In the genomic region with DNA sequence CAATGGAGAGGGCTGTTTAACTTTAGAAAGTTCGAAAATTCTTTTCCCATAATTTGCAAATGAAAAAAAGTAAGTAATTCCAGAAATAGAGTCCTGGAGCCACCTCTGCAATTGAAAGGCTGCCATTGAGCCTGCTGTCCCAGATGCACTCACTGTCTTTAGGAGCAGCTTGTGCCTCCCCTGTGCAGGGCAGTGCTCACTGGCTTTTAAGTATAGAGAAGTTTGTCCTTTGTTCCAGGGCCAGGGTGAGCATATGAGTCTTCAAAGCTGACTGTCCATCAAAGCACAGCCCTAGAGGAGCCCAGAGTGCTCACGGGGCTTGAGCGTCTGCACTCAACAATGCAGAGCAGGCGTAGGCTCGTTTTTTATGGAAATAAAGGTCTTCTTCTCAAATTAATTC, we compare ENCODE assay signal across 16 mouse cellular contexts. TPM values are rescaled to one million over a fixed set of nuclear protein-coding genes. Genes with fewer than 3 reads are reported as not detected.
DNase-seq lines count a peak whose midpoint lies in the region; ATAC-seq lines count a peak whose summit lies in the region.
"Had no signal": no experiment of that assay in that cellular context is flagged by ENCODE, and none has a peak within 500 bp of the region (broad histone marks: within the 10 kb centered on the region; RNA-seq: fewer than 3 reads in every experiment).

No protein-coding gene starts in this region.

- no peak for ATAC-seq in hindbrain, embryonic 16.5 days
- ATAC-seq: liver, embryonic 12.5 days had no signal

- no peaks in the 10 kb centered on the region for H3K27me3 ChIP-seq in hindbrain, embryonic 10.5 days (ENCODE audit: insufficient read depth, poor library complexity, severe bottlenecking)
- no peaks in the 10 kb centered on the region for H3K27me3 ChIP-seq in hindbrain, embryonic 16.5 days (replicated peaks; ENCODE audit: control insufficient read depth, insufficient read depth, low read length)
- no peaks in the 10 kb centered on the region for H3K27me3 ChIP-seq in embryonic facial prominence, embryonic 10.5 days (replicated peaks; ENCODE audit: low read depth, poor library complexity, severe bottlenecking)
- H3K27me3 ChIP-seq: embryonic facial prominence, embryonic 13.5 days; heart, embryonic 15.5 days; kidney, embryonic 15.5 days; liver, embryonic 12.5 days; megakaryocyte, embryonic 14.5 days; neural tube, embryonic 13.5 days had no signal

- peak overlapping the region; percentile 81 for H3K27ac ChIP-seq in hindbrain, embryonic 10.5 days
- no peak overlapping the region for H3K27ac ChIP-seq in hindbrain, embryonic 16.5 days (ENCODE audit: low read depth, low read length)
- 0 out of 2 replicates have a peak overlapping the region, but pooled peaks have one; percentile 40 for H3K27ac ChIP-seq in embryonic facial prominence, embryonic 10.5 days (replicated peaks)
- H3K27ac ChIP-seq: embryonic facial prominence, embryonic 13.5 days; heart, embryonic 15.5 days; kidney, embryonic 15.5 days; liver, embryonic 12.5 days; neural tube, embryonic 13.5 days had no signal

- no peak overlapping the region for H3K9ac ChIP-seq in hindbrain, embryonic 16.5 days (ENCODE audit: low read depth, low read length)
- H3K9ac ChIP-seq: embryonic facial prominence, embryonic 13.5 days; heart, embryonic 15.5 days; kidney, embryonic 15.5 days; liver, embryonic 12.5 days; neural tube, embryonic 13.5 days had no signal

- H3K9me3 ChIP-seq in hindbrain, embryonic 10.5 days = no peaks in the 10 kb centered on the region
- H3K9me3 ChIP-seq in hindbrain, embryonic 16.5 days (ENCODE audit: control insufficient read depth, low read length) = no peaks in the 10 kb centered on the region
- H3K9me3 ChIP-seq in embryonic facial prominence, embryonic 10.5 days = no peaks in the 10 kb centered on the region
- H3K9me3 ChIP-seq: embryonic facial prominence, embryonic 13.5 days; heart, embryonic 15.5 days; kidney, embryonic 15.5 days; liver, embryonic 12.5 days; megakaryocyte, embryonic 14.5 days; neural tube, embryonic 13.5 days had no signal

- DNase-seq in hindbrain, embryonic 10.5 days (ENCODE audit: low spot score) = peak; percentile 58
- peak; percentile 16 to 46 for DNase-seq in right cerebral cortex, postnatal 36 days (ENCODE audit: low spot score in 2 of 2)
- DNase-seq in right cerebral cortex, postnatal 25 days = no peak
- DNase-seq in embryonic facial prominence, embryonic 10.5 days (ENCODE audit: low spot score) = peak; percentile 16
- DNase-seq in adrenal gland, adult 18-20 months (ENCODE audit: low spot score in 2 of 2) = no peak
- no peak for DNase-seq in adrenal gland, adult 8-10 months
- no peak for DNase-seq in lung, postnatal 36 days
- DNase-seq: cerebellum, adult 8-10 months; thymus, adult 2 months had no signal

- WGBS in hindbrain, embryonic 10.5 days = 19% methylated on average over 5 of the region's 5 CpGs
- WGBS in hindbrain, embryonic 16.5 days = 12% methylated on average over 5 of the region's 5 CpGs
- 41% methylated on average over 5 of the region's 5 CpGs for WGBS in embryonic facial prominence, embryonic 10.5 days

- no peak overlapping the region for H3K4me2 ChIP-seq in hindbrain, embryonic 16.5 days (ENCODE audit: low read length)
- H3K4me2 ChIP-seq: embryonic facial prominence, embryonic 13.5 days; heart, embryonic 15.5 days; kidney, embryonic 15.5 days; liver, embryonic 12.5 days; neural tube, embryonic 13.5 days had no signal

- H3K4me1 ChIP-seq in hindbrain, embryonic 10.5 days (replicated peaks) = peaks cover 40% of the 10 kb centered on the region
- no peaks in the 10 kb centered on the region for H3K4me1 ChIP-seq in hindbrain, embryonic 16.5 days (ENCODE audit: control insufficient read depth, insufficient read depth, low read depth, low read length)
- H3K4me1 ChIP-seq in embryonic facial prominence, embryonic 10.5 days = peaks cover 13% of the 10 kb centered on the region
- H3K4me1 ChIP-seq: heart, embryonic 15.5 days; kidney, embryonic 15.5 days had no signal

- no peak overlapping the region for H3K4me3 ChIP-seq in hindbrain, embryonic 10.5 days
- no peak overlapping the region for H3K4me3 ChIP-seq in hindbrain, embryonic 16.5 days (ENCODE audit: low read length)
- no peak overlapping the region for H3K4me3 ChIP-seq in embryonic facial prominence, embryonic 10.5 days
- H3K4me3 ChIP-seq: embryonic facial prominence, embryonic 13.5 days; heart, embryonic 15.5 days; kidney, embryonic 15.5 days; liver, embryonic 12.5 days; megakaryocyte, embryonic 14.5 days; neural tube, embryonic 13.5 days had no signal

- peaks cover 4% of the 10 kb centered on the region; the same call in 1 of the 2 replicates for H3K36me3 ChIP-seq in hindbrain, embryonic 10.5 days
- H3K36me3 ChIP-seq in hindbrain, embryonic 16.5 days (ENCODE audit: control insufficient read depth, insufficient read depth, low read length) = no peaks in the 10 kb centered on the region
- H3K36me3 ChIP-seq in embryonic facial prominence, embryonic 10.5 days (replicated peaks) = no peaks in the 10 kb centered on the region
- H3K36me3 ChIP-seq: embryonic facial prominence, embryonic 13.5 days; heart, embryonic 15.5 days; neural tube, embryonic 13.5 days had no signal

RNA-seq across cellular contexts. Expression of a gene that starts 59.7 kb away (rescaled TPM):
- polyA plus RNA-seq in hindbrain, embryonic 10.5 days (2016; fragmentation: Nextera tagmentation; extraction: Ambion mirVana) = 3.9 and 8.1 TPM in 2 replicates
- 1.8 and 2.2 TPM in 2 replicates for polyA plus RNA-seq in hindbrain, embryonic 16.5 days (2015; fragmentation: Nextera tagmentation; extraction: Ambion mirVana)
- 4.4 and 4.6 TPM in 2 replicates for polyA plus RNA-seq in embryonic facial prominence, embryonic 10.5 days (2016; fragmentation: Nextera tagmentation; extraction: Ambion mirVana)
- total RNA-seq in adrenal gland, adult 18-20 months (2021) = 100 to 1,000 TPM; 123 to 143 TPM
- 10 to 100 TPM; 37.3 to 67.7 (median 50.4) TPM for total RNA-seq in adrenal gland, adult 8-10 months (2022)

Comparison
In these comparisons a context has a peak if more than half of its experiments do, and no peak if none do; other contexts are left out.
1. DNase-seq: peak in hindbrain, embryonic 10.5 days (single experiment), right cerebral cortex, postnatal 36 days (2 of 2) and embryonic facial prominence, embryonic 10.5 days (single experiment); none in right cerebral cortex, postnatal 25 days (single experiment), adrenal gland, adult 18-20 months (0 of 2), adrenal gland, adult 8-10 months (single experiment) and lung, postnatal 36 days (single experiment).